Mouse (Mus musculus) thymus, adult 2 months (tissue): ENCODE results near the gene Catsperg1. TPM values are rescaled to one million over a fixed set of nuclear protein-coding genes. Genes with fewer than 3 reads are reported as not detected.
A peak's percentile ranks its signal among the peaks of the same experiment; 100 is the strongest.
"Not testable (repeated sequence)": the region's sequence is repeated elsewhere in the genome, so short reads cannot be mapped to it uniquely, and the experiment has no call there.

ENCODE experiments used
- DNase-seq: peaks from one replicate; pipeline ENCODE4 v3.0.0; 2021
- H3K27ac ChIP-seq: fragments of 200-500 bp; 2 replicates; pipeline ENCODE4 v1.5.1; 2012; ENCODE audit warnings: low read length, control low read depth; ENCODE audit not compliant: control insufficient read depth, insufficient read depth
- H3K27me3 ChIP-seq: fragments of 200-500 bp; 2 replicates; pipeline ENCODE4 v1.6.1; 2012; ENCODE audit warnings: mild to moderate bottlenecking, low read length, moderate library complexity, mixed read lengths; ENCODE audit not compliant: control insufficient read depth, insufficient read depth
- H3K36me3 ChIP-seq: fragments of 200-500 bp; 2 replicates; pipeline ENCODE4 v1.6.1; 2012; ENCODE audit warnings: mild to moderate bottlenecking, low read length, moderate library complexity; ENCODE audit not compliant: control insufficient read depth, insufficient read depth
- H3K4me1 ChIP-seq: fragments of 200-500 bp; replicated peaks from 2 replicates; pipeline ENCODE4 v1.6.1; 2012; ENCODE audit warnings: low read length; ENCODE audit not compliant: control insufficient read depth, insufficient read depth
- H3K4me3 ChIP-seq: fragments of 200-500 bp; 2 replicates; pipeline ENCODE4 v1.5.1; 2012; ENCODE audit warnings: mild to moderate bottlenecking, low read length, control low read depth, moderate library complexity; ENCODE audit not compliant: control insufficient read depth, insufficient read depth
- CTCF ChIP-seq: fragments of 200-500 bp; IDR thresholded peaks from 2 replicates; pipeline ENCODE4 v1.5.1; 2012; ENCODE audit warnings: mild to moderate bottlenecking, control low read depth, low read length, moderate library complexity, borderline replicate concordance; ENCODE audit not compliant: control insufficient read depth, poor library complexity, insufficient read depth; ENCODE audit errors: extremely low read depth
- POLR2A ChIP-seq: fragments of 200-500 bp; IDR thresholded peaks from 2 replicates; pipeline ENCODE4 v1.6.1; 2012; ENCODE audit warnings: mild to moderate bottlenecking, low read length, control low read depth, moderate library complexity; ENCODE audit not compliant: control insufficient read depth, poor library complexity, insufficient read depth; ENCODE audit errors: extremely low read depth
- WGBS: fragments of 180-500 bp; shearing (Covaris S2); methylation state at CpG from one replicate; pipeline ENCODE4 v1.1.7; 2018; 5-methylcytosine and 5-hydroxymethylcytosine counted together
- polyA plus RNA-seq: library from polyadenylated mRNA; depleted of rRNA; stranded (reverse); fragments of >200 nt; gene quantifications from 2 replicates; pipeline ENCODE4 v1.2.3, GENCODE M21; 2012

Catsperg1 gene
- polyA plus RNA-seq, 1 experiment = 2.5 TPM

- no peaks in the 10 kb centered on the region for H3K27me3 ChIP-seq
- no peak overlapping the region for H3K27ac ChIP-seq
- no peaks in the 10 kb centered on the region for H3K36me3 ChIP-seq
- TF ChIP-seq POLR2A (no peak), CTCF (no peak)
- 87% methylated on average over 15 of the region's 15 CpGs for WGBS
- no peak for DNase-seq
- no peak overlapping the region for H3K4me3 ChIP-seq
- peaks cover 7% of the 10 kb centered on the region for H3K4me1 ChIP-seq
Measured at GRCm38 (mm10) chr7:29214846-29215245, 1.0 kb upstream of the Catsperg1 start.

DNA sequence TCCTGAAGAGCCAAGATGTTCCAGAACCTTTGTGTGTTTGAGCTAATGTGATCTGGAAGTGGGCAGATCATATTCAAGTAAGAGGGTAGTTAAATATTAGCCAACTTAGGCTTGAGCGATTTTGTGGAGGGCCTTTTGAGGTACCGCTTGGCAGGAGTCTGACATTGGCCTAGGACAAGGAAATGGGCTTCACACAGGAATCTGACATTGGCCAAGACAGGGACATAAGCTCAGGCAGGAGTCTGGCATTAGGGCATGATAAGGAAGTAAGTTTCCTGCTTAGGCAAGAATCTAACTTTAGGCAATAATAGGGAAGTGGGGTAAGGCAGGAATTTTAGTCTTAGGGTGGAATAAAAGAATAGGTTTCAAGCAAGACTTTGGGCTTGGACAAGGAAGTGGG is 401 bp upstream of the Catsperg1 start:
- H3K4me1 ChIP-seq = peaks cover 7% of the 10 kb centered on the region
- H3K36me3 ChIP-seq = no peaks in the 10 kb centered on the region
- no peak overlapping the region for H3K4me3 ChIP-seq
- WGBS = 86% methylated on average over 2 of the region's 2 CpGs
- no peak for DNase-seq
- H3K27ac ChIP-seq = no peak overlapping the region
- no peaks in the 10 kb centered on the region for H3K27me3 ChIP-seq
- TF ChIP-seq POLR2A = no peak
- no peak for TF ChIP-seq CTCF

GRCm38 (mm10) chr7:29212775-29213560 is 867 bp downstream of the Catsperg1 start:
- not testable (repeated sequence) for H3K4me1 ChIP-seq, H3K27ac ChIP-seq, H3K4me3 ChIP-seq, H3K27me3 ChIP-seq, DNase-seq, H3K36me3 ChIP-seq
- 93% methylated on average over 40 of the region's 40 CpGs for WGBS

GRCm38 (mm10) chr7:29212199-29212765 is 1.6 kb downstream of the Catsperg1 start:
- Histone ChIP-seq H3K27me3 (no peaks in the 10 kb centered on the region), H3K36me3 (no peaks in the 10 kb centered on the region), H3K4me1 (peaks cover 7% of the 10 kb centered on the region), H3K27ac (no peak overlapping the region), H3K4me3 (no peak overlapping the region)
- no peak for DNase-seq
- TF ChIP-seq CTCF = no peak
- no peak for TF ChIP-seq POLR2A
- WGBS = 91% methylated on average over 26 of the region's 26 CpGs

GRCm38 (mm10) chr7:29211415-29212198 is 2.2 kb downstream of the Catsperg1 start:
- Histone ChIP-seq H3K4me3 (peak overlapping the region; percentile 73), H3K27ac (peak overlapping the region; percentile 32; the same call in 1 of the 2 replicates), H3K27me3 (no peaks in the 10 kb centered on the region), H3K36me3 (no peaks in the 10 kb centered on the region), H3K4me1 (peaks cover 7% of the 10 kb centered on the region)
- WGBS = 14% methylated on average over 34 of the region's 34 CpGs
- TF ChIP-seq CTCF = peak; percentile 30; the same call in 1 of the 2 replicates
- TF ChIP-seq POLR2A = no peak
- DNase-seq = peak; percentile 85

- WGBS = 16% methylated on average over 14 of the region's 15 CpGs
- peak overlapping the region; percentile 73 for H3K4me3 ChIP-seq
- H3K36me3 ChIP-seq, H3K27me3 ChIP-seq, H3K4me1 ChIP-seq: not testable (repeated sequence)
- peak; percentile 11 for DNase-seq
- H3K27ac ChIP-seq = peak overlapping the region; percentile 32; the same call in 1 of the 2 replicates
Measured at GRCm38 (mm10) chr7:29211013-29211412, 2.8 kb downstream of the Catsperg1 start.

DNA sequence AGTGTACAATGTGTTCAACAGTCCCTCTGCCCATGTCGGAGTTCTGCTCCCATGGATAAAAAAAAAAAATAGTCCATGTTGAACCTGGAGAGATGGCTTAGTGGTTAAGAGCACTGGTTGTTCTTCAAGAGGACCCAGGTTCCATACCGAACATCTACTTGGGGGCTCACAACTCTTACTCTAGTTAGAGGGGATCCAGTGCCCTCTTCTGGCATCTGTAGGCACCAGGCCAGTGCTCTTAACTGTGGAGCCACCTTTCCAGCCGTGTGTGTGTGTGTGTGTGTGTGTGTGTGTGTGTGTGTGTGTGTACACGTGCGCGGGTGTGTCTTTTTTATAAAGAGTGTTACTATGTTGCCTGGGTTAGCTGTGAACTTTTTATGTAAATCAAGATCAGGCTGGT is 11.3 kb downstream of the Catsperg1 start:
- Histone ChIP-seq H3K27me3 (no peaks in the 10 kb centered on the region), H3K4me1 (no peaks in the 10 kb centered on the region), H3K27ac (no peak overlapping the region), H3K4me3 (no peak overlapping the region), H3K36me3 (no peaks in the 10 kb centered on the region)
- 49% methylated on average over 6 of the region's 6 CpGs for WGBS
- DNase-seq = peak; percentile 24
- TF ChIP-seq POLR2A = no peak
- TF ChIP-seq CTCF = no peak

DNA sequence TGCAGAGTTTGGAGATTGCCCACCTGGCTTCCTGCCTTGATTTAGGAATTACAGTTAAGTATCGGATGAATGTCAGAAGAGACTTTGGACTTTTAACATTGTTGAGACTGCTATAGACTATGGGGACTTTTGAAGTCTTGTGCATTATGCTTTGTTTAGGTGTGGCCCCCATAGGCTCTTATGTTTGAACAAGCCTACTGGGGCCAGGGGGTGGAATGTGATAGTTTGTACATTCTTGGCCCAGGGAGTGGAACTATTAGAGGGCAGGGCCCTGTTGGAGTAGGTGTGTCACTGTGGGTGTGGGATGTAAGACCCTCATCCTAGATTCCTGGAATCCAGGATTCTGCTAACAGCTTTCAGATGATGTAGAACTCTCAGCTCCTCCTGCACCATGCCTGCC is 19.6 kb downstream of the Catsperg1 start:
- not testable (repeated sequence) for H3K4me1 ChIP-seq, H3K36me3 ChIP-seq, H3K4me3 ChIP-seq, H3K27ac ChIP-seq, DNase-seq, H3K27me3 ChIP-seq
- WGBS = 100% methylated on average over 1 of the region's 1 CpGs

DNA sequence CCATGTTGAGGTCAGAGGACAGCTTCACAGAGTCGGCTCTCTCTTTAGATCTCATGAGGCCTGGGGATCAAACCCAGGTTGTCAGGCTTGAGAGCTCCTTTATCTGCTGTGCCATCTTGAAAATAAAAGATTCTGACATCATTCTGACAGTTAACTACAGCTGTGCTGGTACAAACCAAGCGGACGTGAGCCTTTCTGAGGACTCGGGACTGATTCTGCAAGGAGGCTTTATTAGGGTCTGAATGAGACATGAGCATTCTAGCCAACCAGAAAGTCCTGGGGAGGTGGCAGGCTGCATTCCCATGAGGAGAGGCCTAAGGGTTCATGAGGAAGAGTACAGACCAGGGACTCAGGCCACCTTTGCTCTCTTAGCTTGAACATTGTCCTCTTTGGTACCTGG is 32.5 kb downstream of the Catsperg1 start:
- H3K27me3 ChIP-seq, H3K36me3 ChIP-seq, H3K4me3 ChIP-seq, DNase-seq, H3K27ac ChIP-seq, H3K4me1 ChIP-seq: not testable (repeated sequence)
- WGBS = 63% methylated on average over 4 of the region's 4 CpGs
